Mouse (Mus musculus) forebrain, embryonic 15.5 days (tissue): Measurements from ENCODE around the gene Pmepa1. TPM values are rescaled to one million over a fixed set of nuclear protein-coding genes. Genes with fewer than 3 reads are reported as not detected.

Experiments
- ATAC-seq: fragments of 200-750 bp; cut with Nextera tagmentation; replicated peaks from 2 replicates; pipeline ENCODE4 v1.8.0; 2017; ENCODE audit warnings: mild to moderate bottlenecking, moderate TSS enrichment, moderate library complexity
- H3K27ac ChIP-seq: fragments of 300-500 bp; sonication (generic); replicated peaks from 2 replicates; pipeline ENCODE4 v1.5.1; 2015; ENCODE audit warnings: mild to moderate bottlenecking, inconsistent platforms
- H3K27me3 ChIP-seq: fragments of 300-500 bp; sonication (generic); 2 replicates; pipeline ENCODE4 v1.6.1; 2015; ENCODE audit warnings: inconsistent platforms
- H3K36me3 ChIP-seq: fragments of 300-500 bp; sonication (generic); 2 replicates; pipeline ENCODE4 v1.6.1; 2015; ENCODE audit warnings: mild to moderate bottlenecking, inconsistent platforms
- H3K4me1 ChIP-seq: fragments of 300-500 bp; sonication (generic); 2 replicates; pipeline ENCODE4 v1.6.1; 2015; ENCODE audit warnings: inconsistent platforms
- H3K4me2 ChIP-seq: fragments of 300-500 bp; sonication (generic); replicated peaks from 2 replicates; pipeline ENCODE4 v1.6.1; 2015; ENCODE audit warnings: mild to moderate bottlenecking, inconsistent platforms
- H3K4me3 ChIP-seq: fragments of 300-500 bp; sonication (generic); 2 replicates; pipeline ENCODE4 v1.5.1; 2015; ENCODE audit warnings: mild to moderate bottlenecking, inconsistent platforms
- H3K9ac ChIP-seq: fragments of 300-500 bp; sonication (generic); replicated peaks from 2 replicates; pipeline ENCODE4 v1.6.1; 2015; ENCODE audit warnings: mild to moderate bottlenecking, inconsistent platforms
- H3K9me3 ChIP-seq: fragments of 300-500 bp; sonication (generic); 2 replicates; pipeline ENCODE4 v1.6.1; 2016; ENCODE audit warnings: inconsistent platforms
- WGBS: fragments of 180-500 bp; shearing (Covaris S2); methylation state at CpG from one replicate; pipeline ENCODE4 v1.1.7; 2015; ENCODE audit warnings: mixed read lengths; 5-methylcytosine and 5-hydroxymethylcytosine counted together
- polyA plus RNA-seq: library from polyadenylated mRNA; unstranded; fragments of >200 nt; fragmentation: Nextera tagmentation; extraction: Ambion mirVana; gene quantifications from 2 replicates; pipeline ENCODE4 v1.2.1, GENCODE M21; 2015

Pmepa1 gene
- polyA plus RNA-seq, 1 experiment from 2014 or later: 6.8 TPM

DNA sequence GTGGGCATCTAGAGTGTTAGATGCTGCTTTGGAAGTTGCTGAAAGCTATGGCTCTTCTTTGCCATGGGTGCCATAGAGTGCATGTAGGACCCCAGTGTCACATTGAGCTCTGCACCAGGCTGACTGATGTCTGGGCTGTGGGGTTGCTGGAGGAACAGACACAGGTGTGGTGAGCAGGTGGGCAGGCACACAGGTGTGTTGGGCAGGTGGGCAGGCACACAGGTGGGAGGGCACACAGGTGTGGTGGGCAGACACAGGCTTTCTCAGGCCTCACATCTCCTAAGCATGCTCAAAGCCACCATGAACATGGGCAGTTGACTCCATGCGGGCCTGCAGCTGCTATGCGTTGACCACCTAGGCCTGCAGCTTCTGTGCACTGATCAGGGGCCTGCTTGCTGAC lies 16.2 kb upstream of the Pmepa1 start:
- Histone ChIP-seq H3K27me3 (no peaks in the 10 kb centered on the region), H3K9me3 (no peaks in the 10 kb centered on the region), H3K27ac (no peak overlapping the region), H3K4me1 (no peaks in the 10 kb centered on the region), H3K4me3 (no peak overlapping the region), H3K36me3 (no peaks in the 10 kb centered on the region), H3K4me2 (no peak overlapping the region), H3K9ac (no peak overlapping the region)
- ATAC-seq: no peak
- WGBS: 93% methylated on average over 2 of the region's 2 CpGs

GRCm38 (mm10) chr2:173290981-173291380 lies 14.6 kb upstream of the Pmepa1 start:
- Histone ChIP-seq H3K9me3 (no peaks in the 10 kb centered on the region), H3K9ac (no peak overlapping the region), H3K4me3 (no peak overlapping the region), H3K36me3 (no peaks in the 10 kb centered on the region), H3K27ac (no peak overlapping the region), H3K4me2 (no peak overlapping the region), H3K27me3 (no peaks in the 10 kb centered on the region), H3K4me1 (no peaks in the 10 kb centered on the region)
- 91% methylated on average over 11 of the region's 11 CpGs for WGBS
- ATAC-seq: no peak

- no peak overlapping the region for H3K27ac ChIP-seq
- H3K27me3 ChIP-seq: no peaks in the 10 kb centered on the region
- no peaks in the 10 kb centered on the region for H3K9me3 ChIP-seq
- no peak overlapping the region for H3K4me3 ChIP-seq
- no peak for ATAC-seq
- 87% methylated on average over 3 of the region's 3 CpGs for WGBS
- no peak overlapping the region for H3K4me2 ChIP-seq
- no peaks in the 10 kb centered on the region for H3K36me3 ChIP-seq
- H3K4me1 ChIP-seq: no peaks in the 10 kb centered on the region
- H3K9ac ChIP-seq: no peak overlapping the region
Observed at GRCm38 (mm10) chr2:173289928-173290327, 13.6 kb upstream of the Pmepa1 start.

DNA sequence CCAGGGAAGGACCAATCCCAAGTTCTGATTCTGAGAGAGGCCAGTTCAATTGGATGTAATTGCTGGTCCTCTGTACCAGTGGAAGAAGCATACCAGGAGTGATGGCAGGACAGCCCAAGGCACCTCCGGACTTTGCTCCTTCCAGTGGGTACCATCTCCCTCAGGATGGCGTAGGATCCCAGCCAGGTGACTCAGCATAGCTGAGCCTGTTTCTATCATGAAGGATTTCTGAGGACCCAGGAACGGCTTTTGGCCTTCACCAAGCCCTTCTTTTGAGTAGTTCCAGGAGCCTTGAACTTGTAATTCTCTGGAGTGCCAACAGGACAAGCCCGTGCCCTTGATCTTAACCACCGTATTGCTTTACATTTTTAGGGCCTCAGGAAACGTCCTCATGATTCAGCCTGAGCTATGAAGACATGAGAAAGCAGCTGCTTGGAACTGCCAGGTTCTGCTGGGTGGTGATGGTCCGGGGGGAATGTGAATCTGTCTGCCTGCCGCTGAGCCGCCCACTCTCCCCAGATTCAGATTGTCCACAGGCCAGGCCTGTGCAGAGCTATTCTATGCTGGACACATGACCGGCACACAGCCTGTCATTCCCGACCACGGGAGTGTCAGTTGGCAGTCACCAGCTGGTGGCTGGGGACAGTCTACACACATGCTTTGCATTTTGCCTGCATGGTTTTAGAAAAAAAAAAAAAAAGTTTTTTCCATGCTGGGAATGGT lies 9.6 kb upstream of the Pmepa1 start:
- no peaks in the 10 kb centered on the region for H3K27me3 ChIP-seq
- H3K9me3 ChIP-seq: no peaks in the 10 kb centered on the region
- no peak overlapping the region for H3K27ac ChIP-seq
- no peak overlapping the region for H3K4me2 ChIP-seq
- no peak overlapping the region for H3K4me3 ChIP-seq
- no peak for ATAC-seq
- H3K9ac ChIP-seq: no peak overlapping the region
- WGBS: 90% methylated on average over 12 of the region's 12 CpGs
- no peaks in the 10 kb centered on the region for H3K4me1 ChIP-seq
- H3K36me3 ChIP-seq: no peaks in the 10 kb centered on the region

DNA sequence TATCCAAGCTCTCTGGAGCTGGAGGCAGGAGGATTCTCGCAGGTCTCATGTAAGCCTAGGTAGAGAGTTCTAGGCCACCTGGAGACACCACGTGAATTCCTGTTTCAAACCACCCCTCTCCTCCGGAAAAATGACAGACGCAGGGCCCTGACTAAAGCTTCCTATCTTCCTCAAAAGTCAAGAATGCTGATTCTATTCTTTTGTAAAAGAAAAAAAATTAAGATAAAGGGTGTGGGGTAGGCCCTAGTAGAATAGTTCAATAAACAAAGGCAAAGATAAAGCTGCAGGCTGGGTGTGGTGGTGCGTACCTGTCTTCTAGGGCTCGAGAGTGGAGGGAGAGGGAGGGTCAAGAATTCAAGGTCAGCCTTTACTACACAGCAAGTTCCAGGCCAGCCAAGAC lies 8.4 kb upstream of the Pmepa1 start:
- no peak for ATAC-seq
- 88% methylated on average over 6 of the region's 6 CpGs for WGBS

GRCm38 (mm10) chr2:173282191-173282590 lies 5.9 kb upstream of the Pmepa1 start:
- peaks cover 4% of the 10 kb centered on the region; the same call in 1 of the 2 replicates for H3K4me1 ChIP-seq
- no peaks in the 10 kb centered on the region for H3K27me3 ChIP-seq
- H3K9ac ChIP-seq: no peak overlapping the region
- no peak for ATAC-seq
- no peaks in the 10 kb centered on the region for H3K9me3 ChIP-seq
- no peak overlapping the region for H3K4me3 ChIP-seq
- H3K4me2 ChIP-seq: no peak overlapping the region
- H3K36me3 ChIP-seq: no peaks in the 10 kb centered on the region
- WGBS: 91% methylated on average over 8 of the region's 8 CpGs
- H3K27ac ChIP-seq: no peak overlapping the region

More for the DNA sequence above, 8.4 kb upstream of the Pmepa1 start:
- Histone ChIP-seq H3K36me3 (no peaks in the 10 kb centered on the region), H3K4me2 (no peak overlapping the region), H3K9ac (no peak overlapping the region), H3K27ac (no peak overlapping the region), H3K9me3 (no peaks in the 10 kb centered on the region), H3K4me3 (no peak overlapping the region), H3K4me1 (no peaks in the 10 kb centered on the region), H3K27me3 (no peaks in the 10 kb centered on the region)

DNA sequence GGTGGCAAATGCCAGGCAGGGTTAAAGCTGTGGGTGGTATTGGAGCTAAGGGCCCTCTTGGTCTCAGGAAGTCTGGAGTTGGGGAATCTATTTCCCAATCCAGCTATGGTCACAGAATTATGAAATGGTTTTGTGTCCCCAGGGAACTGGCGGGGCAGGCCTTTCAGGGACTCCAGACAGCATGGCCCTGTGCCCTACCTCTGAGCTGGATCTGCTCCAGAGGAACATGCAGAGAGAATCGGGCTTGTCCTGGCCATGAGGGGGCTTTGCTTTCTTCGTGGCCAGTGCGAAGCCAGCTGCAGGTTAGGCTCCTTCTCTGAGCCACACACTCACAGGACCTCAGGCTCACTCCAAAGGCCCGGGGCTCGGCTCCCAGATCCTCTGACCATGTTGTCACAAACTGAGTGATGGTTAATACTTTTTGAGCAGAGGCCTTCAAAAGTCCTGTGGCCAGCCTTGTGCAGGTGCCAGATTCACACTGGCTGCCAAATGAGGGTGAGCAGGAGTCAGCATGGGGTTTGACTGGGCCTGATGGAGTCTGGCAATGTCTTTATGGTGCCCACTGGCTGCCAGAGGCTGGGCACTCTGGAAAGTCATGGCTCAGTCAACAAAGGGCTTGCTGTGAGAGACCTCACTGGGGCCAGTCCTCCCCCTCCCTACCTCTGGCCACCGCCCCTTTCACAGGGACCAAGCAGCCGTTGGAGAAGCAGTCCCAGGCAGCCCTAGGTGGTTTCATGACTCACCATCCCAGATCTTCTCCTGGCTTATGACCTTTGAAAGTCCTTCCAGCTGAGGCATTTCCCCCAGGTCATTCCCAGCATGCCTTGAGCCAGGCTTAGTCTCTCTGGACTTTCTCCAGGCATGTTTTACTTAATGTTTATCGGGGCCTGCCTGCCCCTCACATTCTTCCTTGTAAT lies 4.9 kb upstream of the Pmepa1 start:
- Histone ChIP-seq H3K9me3 (no peaks in the 10 kb centered on the region), H3K27ac (no peak overlapping the region), H3K4me3 (no peak overlapping the region), H3K27me3 (no peaks in the 10 kb centered on the region), H3K9ac (no peak overlapping the region), H3K4me1 (peaks cover 10% of the 10 kb centered on the region; the same call in 1 of the 2 replicates), H3K36me3 (no peaks in the 10 kb centered on the region), H3K4me2 (no peak overlapping the region)
- WGBS: 65% methylated on average over 9 of the region's 9 CpGs
- no peak for ATAC-seq

GRCm38 (mm10) chr2:173278846-173279580 lies 2.7 kb upstream of the Pmepa1 start:
- WGBS: 81% methylated on average over 16 of the region's 16 CpGs
- Histone ChIP-seq H3K27ac (no peak overlapping the region), H3K9me3 (no peaks in the 10 kb centered on the region), H3K4me2 (no peak overlapping the region), H3K4me1 (peaks cover 22% of the 10 kb centered on the region), H3K4me3 (no peak overlapping the region), H3K27me3 (no peaks in the 10 kb centered on the region), H3K9ac (no peak overlapping the region), H3K36me3 (no peaks in the 10 kb centered on the region)
- ATAC-seq: no peak

- 2% methylated on average over 12 of the region's 12 CpGs for WGBS
- ATAC-seq: peak; percentile 36
- Histone ChIP-seq H3K27me3 (no peaks in the 10 kb centered on the region), H3K9ac (peak overlapping the region; percentile 99), H3K9me3 (no peaks in the 10 kb centered on the region), H3K4me1 (peaks cover 43% of the 10 kb centered on the region), H3K4me3 (peak overlapping the region; percentile 100), H3K36me3 (no peaks in the 10 kb centered on the region), H3K4me2 (peak overlapping the region; percentile 74), H3K27ac (peak overlapping the region; percentile 89)
Observed at GRCm38 (mm10) chr2:173276859-173277258, 526 bp upstream of the Pmepa1 start.

- Histone ChIP-seq H3K27ac (peak overlapping the region; percentile 89), H3K27me3 (no peaks in the 10 kb centered on the region), H3K9ac (peak overlapping the region; percentile 99), H3K9me3 (no peaks in the 10 kb centered on the region), H3K4me3 (peak overlapping the region; percentile 100), H3K36me3 (no peaks in the 10 kb centered on the region), H3K4me2 (peak overlapping the region; percentile 67), H3K4me1 (peaks cover 56% of the 10 kb centered on the region)
- under 1% methylated on average over 92 of the region's 93 CpGs for WGBS
- ATAC-seq: peak; percentile 20
Observed at GRCm38 (mm10) chr2:173275343-173276201, 761 bp downstream of the Pmepa1 start.
